Mouse (Mus musculus) MEL (cell line): ENCODE measurements around the gene Wipf3. TPM values are rescaled to one million over a fixed set of nuclear protein-coding genes. Genes with fewer than 3 reads are reported as not detected.

ENCODE experiments used
- DNase-seq: peaks from one replicate; pipeline ENCODE4 v3.0.0; 2011; ENCODE audit warnings: low read depth, low spot score
- H3K27ac ChIP-seq: 2 replicates; pipeline ENCODE4 v1.5.1; 2012; ENCODE audit warnings: low read depth, mild to moderate bottlenecking, control low read depth, low read length, moderate library complexity; ENCODE audit not compliant: control insufficient read depth
- H3K27me3 ChIP-seq, 2 experiments: fragments of 150-350 bp in 1 of 2; sonication (generic) in 1 of 2; 2 replicates each; pipeline ENCODE4 v1.6.1; 2012; ENCODE audit warnings: low read length in 2 of 2, mild to moderate bottlenecking in 2 of 2, improper control_type of control experiment in 1 of 2, moderate library complexity in 1 of 2; ENCODE audit not compliant: insufficient read depth in 2 of 2, control insufficient read depth in 1 of 2
- H3K36me3 ChIP-seq, 2 experiments: 2 replicates each; pipeline ENCODE4 v1.6.1; 2012 to 2014; ENCODE audit warnings: low read length in 2 of 2, improper control_type of control experiment in 1 of 2, inconsistent platforms in 1 of 2, mild to moderate bottlenecking in 1 of 2; ENCODE audit not compliant: insufficient read depth in 2 of 2, control insufficient read depth in 1 of 2
- H3K4me1 ChIP-seq, 2 experiments: fragments of 150-350 bp in 1 of 2; sonication (generic) in 1 of 2; 2 replicates each; pipeline ENCODE4 v1.6.1; 2012; ENCODE audit warnings: low read length in 2 of 2, improper control_type of control experiment in 1 of 2, mild to moderate bottlenecking in 1 of 2; ENCODE audit not compliant: insufficient read depth in 2 of 2, control insufficient read depth in 1 of 2
- H3K4me3 ChIP-seq, 2 experiments: fragments of 150-350 bp in 1 of 2; sonication (generic) in 1 of 2; 2 replicates each; pipeline ENCODE4 v1.5.1; 2012; ENCODE audit warnings: low read depth in 2 of 2, low read length in 2 of 2, mild to moderate bottlenecking in 2 of 2, moderate library complexity in 2 of 2, control low read depth in 1 of 2, improper control_type of control experiment in 1 of 2; ENCODE audit not compliant: control insufficient read depth in 1 of 2, insufficient read depth in 1 of 2
- H3K79me2 ChIP-seq: 2 replicates; pipeline ENCODE4 v1.6.1; 2012; ENCODE audit warnings: mild to moderate bottlenecking, low read length, moderate library complexity; ENCODE audit not compliant: control insufficient read depth, poor library complexity, insufficient read depth
- H3K9ac ChIP-seq: 2 replicates; pipeline ENCODE4 v1.6.1; 2012; ENCODE audit warnings: low read depth, mild to moderate bottlenecking, control low read depth, low read length, moderate library complexity; ENCODE audit not compliant: control insufficient read depth, poor library complexity, severe bottlenecking
- H3K9me3 ChIP-seq: fragments of 150-350 bp; sonication (generic); replicated peaks from 2 replicates; pipeline ENCODE4 v1.6.1; 2012; ENCODE audit warnings: mild to moderate bottlenecking, low read length, improper control_type of control experiment, moderate library complexity; ENCODE audit not compliant: insufficient read depth
- BHLHE40 ChIP-seq: IDR thresholded peaks from 2 replicates; pipeline ENCODE4 v1.6.1; 2012; ENCODE audit warnings: low read depth, mild to moderate bottlenecking, inconsistent platforms, low read length, improper control_type of control experiment, borderline replicate concordance
- CHD2 ChIP-seq: IDR thresholded peaks from 2 replicates; pipeline ENCODE4 v1.6.1; 2011; ENCODE audit warnings: low read length, improper control_type of control experiment
- CTCF ChIP-seq, 3 experiments: IDR thresholded peaks in 2 of 3; conservative IDR thresholded peaks in 1 of 3; 2 replicates each; pipeline ENCODE4 v1.5.1; 2011 to 2012; ENCODE audit warnings: low read length in 3 of 3, low read depth in 2 of 3, mild to moderate bottlenecking in 2 of 3, improper control_type of control experiment in 1 of 3, inconsistent platforms in 1 of 3, mixed read lengths in 1 of 3, moderate library complexity in 1 of 3; ENCODE audit not compliant: control insufficient read depth in 1 of 3, insufficient read depth in 1 of 3, poor library complexity in 1 of 3, severe bottlenecking in 1 of 3
- E2F4 ChIP-seq: IDR thresholded peaks from 2 replicates; pipeline ENCODE4 v1.6.1; 2011; ENCODE audit warnings: low read depth, low read length, improper control_type of control experiment, borderline replicate concordance
- GABPA ChIP-seq: IDR thresholded peaks from 2 replicates; pipeline ENCODE4 v1.6.1; 2012; ENCODE audit warnings: low read depth, mild to moderate bottlenecking, inconsistent platforms, low read length, improper control_type of control experiment, moderate library complexity
- GATA1 ChIP-seq: IDR thresholded peaks from 2 replicates; pipeline ENCODE4 v1.6.1; 2011; ENCODE audit warnings: low read depth, low read length, improper control_type of control experiment
- HCFC1 ChIP-seq: IDR thresholded peaks from 2 replicates; pipeline ENCODE4 v1.6.1; 2012; ENCODE audit warnings: low read depth, mild to moderate bottlenecking, inconsistent platforms, low read length, improper control_type of control experiment, moderate library complexity
- JUND ChIP-seq: IDR thresholded peaks from 2 replicates; pipeline ENCODE4 v1.6.1; 2011; ENCODE audit warnings: low read depth, mild to moderate bottlenecking, improper control_type of control experiment, low read length
- KAT2A ChIP-seq: conservative IDR thresholded peaks from 2 replicates; pipeline ENCODE4 v1.6.1; 2012; ENCODE audit warnings: low read depth, low read length, improper control_type of control experiment, inconsistent platforms
- MAFK ChIP-seq: IDR thresholded peaks from 2 replicates; pipeline ENCODE4 v1.6.1; 2011; ENCODE audit warnings: low read depth, mild to moderate bottlenecking, low read length, improper control_type of control experiment, borderline replicate concordance
- MAZ ChIP-seq: IDR thresholded peaks from 2 replicates; pipeline ENCODE4 v1.6.1; 2012; ENCODE audit warnings: low read depth, mild to moderate bottlenecking, inconsistent platforms, low read length, improper control_type of control experiment
- MEF2A ChIP-seq: IDR thresholded peaks from 2 replicates; pipeline ENCODE4 v1.6.1; 2014; ENCODE audit warnings: low read depth, mild to moderate bottlenecking, inconsistent platforms, low read length, improper control_type of control experiment; ENCODE audit not compliant: poor library complexity, insufficient replicate concordance, severe bottlenecking; ENCODE audit errors: extremely low read depth
- MXI1 ChIP-seq: IDR thresholded peaks from 2 replicates; pipeline ENCODE4 v1.6.1; 2011; ENCODE audit warnings: mild to moderate bottlenecking, low read depth, low read length, improper control_type of control experiment
- MYC ChIP-seq: IDR thresholded peaks from 2 replicates; pipeline ENCODE4 v1.6.1; 2011; ENCODE audit warnings: low read depth, mild to moderate bottlenecking, low read length, improper control_type of control experiment, moderate library complexity
- NELFE ChIP-seq: IDR thresholded peaks from 2 replicates; pipeline ENCODE4 v1.6.1; 2011; ENCODE audit warnings: low read depth, low read length, improper control_type of control experiment
- POLR2AphosphoS2 ChIP-seq: IDR thresholded peaks from 2 replicates; pipeline ENCODE4 v1.6.1; 2011; ENCODE audit warnings: low read length, improper control_type of control experiment
- POLR2AphosphoS5 ChIP-seq: IDR thresholded peaks from 2 replicates; pipeline ENCODE4 v1.6.1; 2012; ENCODE audit warnings: low read depth, borderline replicate concordance, mild to moderate bottlenecking, inconsistent platforms, low read length, moderate library complexity, mixed read lengths
- RAD21 ChIP-seq: IDR thresholded peaks from 2 replicates; pipeline ENCODE4 v1.6.1; 2011; ENCODE audit warnings: mild to moderate bottlenecking, low read depth, low read length, improper control_type of control experiment
- SMC3 ChIP-seq: IDR thresholded peaks from 2 replicates; pipeline ENCODE4 v1.6.1; 2011; ENCODE audit warnings: low read depth, low read length, improper control_type of control experiment
- TBP ChIP-seq: IDR thresholded peaks from 2 replicates; pipeline ENCODE4 v1.8.0; 2011; ENCODE audit warnings: low read depth, low read length, improper control_type of control experiment
- TCF12 ChIP-seq: IDR thresholded peaks from 2 replicates; pipeline ENCODE4 v1.6.1; 2014; ENCODE audit warnings: low read depth, mild to moderate bottlenecking, inconsistent platforms, low read length, improper control_type of control experiment, moderate library complexity
- UBTF ChIP-seq: IDR thresholded peaks from 2 replicates; pipeline ENCODE4 v1.6.1; 2012; ENCODE audit warnings: low read depth, mild to moderate bottlenecking, inconsistent platforms, low read length, improper control_type of control experiment, moderate library complexity, borderline replicate concordance; ENCODE audit not compliant: insufficient read depth
- USF2 ChIP-seq, 2 experiments: IDR thresholded peaks; 2 replicates each; pipeline ENCODE4 v1.6.1; 2011 to 2012; ENCODE audit warnings: improper control_type of control experiment in 2 of 2, low read length in 2 of 2, borderline replicate concordance in 1 of 2, inconsistent platforms in 1 of 2, low read depth in 1 of 2, mild to moderate bottlenecking in 1 of 2; ENCODE audit not compliant: insufficient read depth in 1 of 2
- ZC3H11A ChIP-seq: IDR thresholded peaks from 2 replicates; pipeline ENCODE4 v1.6.1; 2012; ENCODE audit warnings: low read depth, mild to moderate bottlenecking, inconsistent platforms, low read length, improper control_type of control experiment
- ZKSCAN1 ChIP-seq: IDR thresholded peaks from 2 replicates; pipeline ENCODE4 v1.6.1; 2012; ENCODE audit warnings: low read depth, mild to moderate bottlenecking, inconsistent platforms, low read length, improper control_type of control experiment, moderate library complexity
- ZMIZ1 ChIP-seq: IDR thresholded peaks from 2 replicates; pipeline ENCODE4 v1.6.1; 2012; ENCODE audit warnings: low read depth, mild to moderate bottlenecking, inconsistent platforms, low read length, improper control_type of control experiment, moderate library complexity
- ZNF384 ChIP-seq: IDR thresholded peaks from 2 replicates; pipeline ENCODE4 v1.6.1; 2012; ENCODE audit warnings: low read depth, mild to moderate bottlenecking, inconsistent platforms, low read length, improper control_type of control experiment
- polyA plus RNA-seq, 2 experiments: library from polyadenylated mRNA; stranded (reverse) in 1 of 2; unstranded in 1 of 2; fragments of >175 nt in 1 of 2; fragments of >200 nt in 1 of 2; gene quantifications; 2 replicates each; pipeline versions ENCODE4 v1.2.1 to v1.2.4; 2012; ENCODE audit warnings: low replicate concordance in 2 of 2, low read depth in 1 of 2; ENCODE audit not compliant: insufficient read length in 2 of 2, insufficient read depth in 1 of 2, missing spikeins in 1 of 2
- total RNA-seq: library from RNA; depleted of rRNA; stranded (reverse); fragments of 300-350 nt; gene quantifications from 2 replicates; pipeline ENCODE4 v1.2.3, GENCODE M21; 2012

The Wipf3 gene
- total and polyA plus RNA-seq, 3 experiments: not detected

GRCm38 (mm10) chr6:54548314-54549019 is 119.1 kb downstream of the Wipf3 start:
- H3K27ac ChIP-seq: no peak overlapping the region
- TF ChIP-seq SMC3 (no peak), UBTF (no peak), CHD2 (no peak), RAD21 (no peak), USF2 (IDR thresholded peaks at IDR 0.05; ENCODE audit: borderline replicate concordance in 1 of 2, insufficient read depth in 1 of 2, low read depth in 1 of 2, low read length in 2 of 2) (no peak), E2F4 (no peak), ZKSCAN1 (no peak), TBP (no peak), ZMIZ1 (no peak), CTCF (IDR thresholded peaks at IDR 0.05 in 2 of 3, conservative IDR thresholded peaks at IDR 0.05 in 1 of 3; ENCODE audit: control insufficient read depth in 1 of 3, insufficient read depth in 1 of 3, low read depth in 2 of 3, low read length in 3 of 3, poor library complexity in 1 of 3, severe bottlenecking in 1 of 3) (no peak), BHLHE40 (no peak), TCF12 (no peak), MEF2A (no peak), GATA1 (no peak), HCFC1 (no peak), KAT2A (no peak), ZNF384 (no peak), ZC3H11A (no peak), MYC (no peak)
- TF ChIP-seq, all 39 proteins: peak for 0
- H3K27me3 ChIP-seq: no peaks in the 10 kb centered on the region; a peak in 1 of 4 replicates
- no peaks in the 10 kb centered on the region for H3K4me1 ChIP-seq
- H3K9me3 ChIP-seq: no peaks in the 10 kb centered on the region
- no peaks in the 10 kb centered on the region for H3K79me2 ChIP-seq
- H3K4me3 ChIP-seq: no peak overlapping the region
- no peaks in the 10 kb centered on the region for H3K36me3 ChIP-seq
- H3K9ac ChIP-seq: no peak overlapping the region
- DNase-seq: no peak

- TF ChIP-seq ZMIZ1 (no peak), MYC (no peak), ZKSCAN1 (no peak), POLR2AphosphoS2 (no peak), POLR2AphosphoS5 (no peak), NELFE (no peak), UBTF (no peak), E2F4 (no peak), MXI1 (no peak), MAFK (no peak), JUND (no peak), MAZ (no peak), GABPA (no peak)
- DNase-seq: no peak
- Histone ChIP-seq H3K36me3 (no peaks in the 10 kb centered on the region), H3K9me3 (no peaks in the 10 kb centered on the region), H3K27ac (no peak overlapping the region), H3K27me3 (no peaks in the 10 kb centered on the region; a peak in 1 of 4 replicates), H3K79me2 (no peaks in the 10 kb centered on the region), H3K4me3 (no peak overlapping the region), H3K4me1 (no peaks in the 10 kb centered on the region), H3K9ac (no peak overlapping the region)
Observed at GRCm38 (mm10) chr6:54549311-54549710, 119.9 kb downstream of the Wipf3 start.
